Mouse (Mus musculus) embryo, embryonic 9.5 days (tissue): ENCODE data around the gene Brd2.

Experiments
- DNase-seq: peaks from one replicate; pipeline ENCODE4 v3.0.0-alpha.2; 2017; ENCODE audit errors: extremely low spot score

Gene Brd2

DNA sequence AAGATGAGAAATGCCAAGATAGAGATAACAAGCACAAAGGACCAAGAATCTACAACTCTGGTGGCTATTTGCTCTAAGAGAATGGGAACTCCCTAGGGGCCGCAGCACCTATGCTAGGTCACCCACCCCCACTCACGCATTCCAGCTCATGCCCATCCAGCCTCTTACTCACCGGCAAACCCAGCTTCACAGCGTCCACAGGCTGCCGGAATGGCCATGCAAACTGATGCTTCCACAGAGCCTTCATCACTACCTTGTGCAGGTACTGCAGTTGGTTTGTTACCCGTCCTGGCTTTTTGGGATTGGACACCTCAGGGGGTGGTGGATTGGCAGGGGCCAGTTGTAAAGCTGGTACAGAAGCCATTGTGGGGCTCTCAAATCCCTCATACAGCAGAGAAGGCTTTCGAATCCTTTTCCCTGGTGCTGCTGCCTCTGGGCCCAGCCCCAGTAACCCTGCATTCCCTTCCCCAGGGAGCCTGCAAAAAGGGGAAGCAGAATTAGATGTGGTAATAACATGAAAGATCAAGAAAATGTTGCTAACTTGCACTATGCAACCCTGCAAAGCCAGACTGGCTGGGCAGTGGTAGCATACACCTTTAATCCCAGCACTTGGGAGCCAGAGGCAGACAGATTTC, 5.6 kb downstream of the Brd2 start:
- DNase-seq: no peak

DNA sequence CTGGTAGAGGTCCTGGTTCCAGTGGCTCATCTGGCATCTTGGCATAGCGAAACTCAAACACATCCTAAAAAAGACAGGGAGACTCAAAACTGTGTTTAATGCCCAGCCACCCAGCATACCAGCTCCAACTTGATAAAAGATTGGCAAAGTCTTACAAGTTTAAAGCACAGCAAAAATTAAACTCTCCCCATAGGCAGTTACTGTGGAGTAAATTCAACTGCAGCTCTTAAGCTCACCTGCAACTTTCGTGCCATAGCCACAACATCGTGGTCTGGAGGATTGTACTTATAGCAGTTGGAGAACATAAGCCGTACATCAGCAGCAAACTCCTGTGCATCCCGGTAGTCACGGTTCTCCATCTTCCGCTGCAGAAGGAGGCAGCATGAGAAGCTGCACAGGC, 8.3 kb downstream of the Brd2 start:
- DNase-seq: no peak

- no peak for DNase-seq
Measured at GRCm38 (mm10) chr17:34110309-34110708, 12.1 kb downstream of the Brd2 start.

DNA sequence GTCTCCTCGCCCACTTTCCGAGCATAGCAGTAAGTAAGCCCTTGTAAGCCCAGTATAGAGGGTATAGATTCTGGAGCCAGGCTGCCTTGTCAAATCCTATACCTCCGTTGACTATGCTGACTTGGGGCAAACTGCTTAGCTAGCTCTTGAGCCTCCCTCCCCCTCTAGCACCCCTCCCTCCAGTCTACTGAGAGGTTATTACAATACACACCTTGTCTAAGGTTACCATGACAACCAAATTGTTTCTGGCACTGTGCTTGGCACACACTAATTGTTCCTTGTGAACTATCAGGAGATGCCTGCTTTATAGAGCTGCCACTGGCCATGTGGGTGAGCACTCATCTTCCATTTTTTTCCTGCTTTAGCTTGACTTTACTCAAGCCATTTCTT, 12.6 kb downstream of the Brd2 start:
- DNase-seq: no peak

- DNase-seq: no peak
Measured at GRCm38 (mm10) chr17:34109038-34109805, 13.2 kb downstream of the Brd2 start.

- no peak for DNase-seq
Measured at GRCm38 (mm10) chr17:34108460-34108859, 14.0 kb downstream of the Brd2 start.

GRCm38 (mm10) chr17:34107109-34107867, 15.1 kb downstream of the Brd2 start:
- DNase-seq: no peak

DNA sequence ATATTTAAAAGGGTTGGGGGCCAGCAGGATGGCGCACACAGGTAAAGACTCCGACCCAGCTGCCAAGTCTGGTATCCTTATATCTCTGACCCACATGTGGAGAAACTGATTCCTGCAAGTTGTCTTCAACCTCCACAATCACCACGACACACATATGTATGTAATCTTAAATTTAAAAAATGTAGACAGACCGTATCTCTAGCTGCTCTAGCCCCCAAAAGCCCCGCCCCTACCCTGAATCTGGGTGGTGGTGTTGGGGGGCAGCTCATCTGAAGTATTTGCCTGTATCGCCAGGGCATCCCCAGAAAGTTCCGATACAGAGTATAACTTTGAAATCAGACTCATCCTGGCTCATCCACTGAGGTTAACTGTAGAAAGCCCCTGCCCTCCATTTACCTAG, 15.9 kb downstream of the Brd2 start:
- no peak for DNase-seq

DNA sequence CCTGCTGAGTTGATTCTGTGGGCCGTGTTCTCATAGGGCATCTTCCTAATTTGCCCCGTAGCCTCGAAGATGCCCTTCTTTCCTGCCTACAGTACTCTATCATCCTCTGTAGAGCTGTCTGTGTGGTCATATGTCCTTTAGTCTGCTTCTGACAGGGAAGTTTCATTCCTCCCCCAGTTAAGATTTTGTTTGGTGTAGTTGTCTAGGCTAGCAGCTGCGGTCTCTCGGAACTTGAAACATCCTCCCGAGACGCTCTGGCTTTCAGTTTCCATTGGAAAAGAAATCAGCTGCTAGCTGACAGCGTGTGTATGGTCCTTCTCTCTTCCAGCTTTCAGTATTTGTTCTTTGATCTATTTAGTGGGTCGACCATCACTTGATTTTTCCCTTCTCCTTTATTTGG, 17.6 kb downstream of the Brd2 start:
- no peak for DNase-seq

DNA sequence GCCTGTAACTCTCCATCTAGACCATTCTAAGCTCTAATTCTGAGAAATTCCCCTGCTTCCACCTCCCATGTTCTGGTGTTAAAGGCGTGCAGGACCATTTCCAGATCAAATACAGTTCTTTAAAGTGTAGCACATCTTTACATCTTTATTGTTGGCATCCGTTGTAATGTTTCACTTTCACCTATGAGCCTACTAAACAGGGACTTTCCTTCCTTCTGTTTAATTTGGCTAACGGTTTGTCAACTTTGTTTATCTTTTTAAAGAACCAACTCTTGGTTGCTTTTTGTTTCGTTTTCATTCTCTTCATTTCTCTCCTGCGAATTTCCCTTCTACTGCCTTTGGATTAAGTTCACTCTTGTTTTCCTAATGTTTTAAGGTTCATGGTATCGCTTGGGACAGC, 19.6 kb downstream of the Brd2 start:
- DNase-seq: no peak

DNA sequence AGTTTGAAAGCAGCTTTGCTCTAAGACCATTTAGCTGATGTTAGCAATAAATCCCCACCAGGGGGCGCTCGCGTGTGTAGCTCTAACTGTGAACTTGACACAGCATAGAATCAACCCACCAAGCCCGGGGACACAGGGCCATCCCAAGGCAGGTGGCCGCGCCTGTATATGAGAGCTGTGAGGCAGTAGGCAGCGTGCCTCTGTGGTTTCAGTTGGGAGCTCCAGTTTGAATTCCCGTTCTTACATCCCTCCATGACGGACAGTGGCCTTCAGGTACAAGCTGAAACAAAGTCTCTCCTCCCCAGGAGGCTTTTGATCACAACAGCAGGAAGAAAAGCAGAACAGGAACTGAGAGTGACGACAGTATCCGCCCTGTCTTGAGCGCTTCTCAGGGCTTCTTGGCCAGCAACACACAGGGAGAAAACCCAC, 20.8 kb downstream of the Brd2 start:
- DNase-seq: peak; percentile 83

GRCm38 (mm10) chr17:34101185-34101584, 21.2 kb downstream of the Brd2 start:
- no peak for DNase-seq

DNA sequence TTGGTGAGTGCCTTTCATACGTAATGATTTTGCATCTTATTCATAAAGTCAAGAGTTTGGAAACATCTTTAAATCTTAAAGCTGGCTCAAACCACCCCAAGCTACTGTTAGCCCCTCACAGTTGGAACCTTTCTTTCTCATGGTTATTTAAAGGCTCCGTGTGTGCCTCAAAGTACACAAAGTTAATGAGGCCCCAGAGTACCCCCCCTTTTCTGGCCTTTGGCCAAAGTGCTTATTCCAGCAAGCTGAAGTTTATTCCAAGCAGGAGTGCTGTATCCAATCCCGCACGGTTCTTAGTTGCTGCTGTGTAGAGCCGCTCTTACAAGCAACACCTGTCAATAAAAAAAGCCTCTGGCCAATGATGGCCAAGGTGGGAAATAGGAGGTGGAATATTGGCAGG, 22.9 kb downstream of the Brd2 start:
- no peak for DNase-seq

DNA sequence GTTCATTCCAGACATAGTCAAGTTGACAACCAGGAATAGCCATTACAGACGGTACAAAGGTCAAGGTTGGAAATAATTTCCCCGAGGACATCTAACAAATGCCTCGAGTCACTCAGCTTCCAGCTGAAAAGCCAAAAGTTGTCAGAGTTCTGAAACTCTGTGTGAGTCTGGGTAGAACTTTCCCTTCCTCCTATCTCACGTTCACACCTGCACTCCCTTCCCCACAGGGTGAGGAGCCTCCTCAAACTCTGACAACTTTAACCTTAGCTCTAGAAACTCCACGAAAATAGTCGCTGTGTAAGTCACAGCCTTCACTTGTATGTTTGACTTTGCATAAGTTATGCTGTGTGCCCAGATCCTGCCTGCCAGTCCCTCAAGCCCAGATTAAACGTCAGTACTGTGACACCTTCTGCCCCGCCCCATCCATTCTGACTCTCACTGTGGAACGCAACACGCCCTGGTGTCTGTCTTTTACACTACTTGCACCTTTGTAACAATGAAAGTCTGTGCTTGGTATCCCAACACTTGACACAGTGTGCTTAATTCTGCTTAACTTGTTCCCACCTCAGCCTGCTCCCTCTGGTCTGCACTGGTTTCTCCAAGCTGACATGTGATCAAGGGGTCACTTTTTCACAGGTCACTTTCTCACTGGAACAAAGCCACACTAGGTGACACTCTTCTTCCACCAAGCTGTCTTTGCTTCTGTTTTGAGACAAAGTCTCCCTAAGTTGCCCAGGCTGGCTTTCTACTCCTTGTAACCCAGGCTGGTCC, 23.5 kb downstream of the Brd2 start:
- no peak for DNase-seq

- DNase-seq: no peak
Measured at GRCm38 (mm10) chr17:34097272-34097671, 25.2 kb downstream of the Brd2 start.

GRCm38 (mm10) chr17:34096497-34097010, 25.9 kb downstream of the Brd2 start:
- DNase-seq: no peak

DNA sequence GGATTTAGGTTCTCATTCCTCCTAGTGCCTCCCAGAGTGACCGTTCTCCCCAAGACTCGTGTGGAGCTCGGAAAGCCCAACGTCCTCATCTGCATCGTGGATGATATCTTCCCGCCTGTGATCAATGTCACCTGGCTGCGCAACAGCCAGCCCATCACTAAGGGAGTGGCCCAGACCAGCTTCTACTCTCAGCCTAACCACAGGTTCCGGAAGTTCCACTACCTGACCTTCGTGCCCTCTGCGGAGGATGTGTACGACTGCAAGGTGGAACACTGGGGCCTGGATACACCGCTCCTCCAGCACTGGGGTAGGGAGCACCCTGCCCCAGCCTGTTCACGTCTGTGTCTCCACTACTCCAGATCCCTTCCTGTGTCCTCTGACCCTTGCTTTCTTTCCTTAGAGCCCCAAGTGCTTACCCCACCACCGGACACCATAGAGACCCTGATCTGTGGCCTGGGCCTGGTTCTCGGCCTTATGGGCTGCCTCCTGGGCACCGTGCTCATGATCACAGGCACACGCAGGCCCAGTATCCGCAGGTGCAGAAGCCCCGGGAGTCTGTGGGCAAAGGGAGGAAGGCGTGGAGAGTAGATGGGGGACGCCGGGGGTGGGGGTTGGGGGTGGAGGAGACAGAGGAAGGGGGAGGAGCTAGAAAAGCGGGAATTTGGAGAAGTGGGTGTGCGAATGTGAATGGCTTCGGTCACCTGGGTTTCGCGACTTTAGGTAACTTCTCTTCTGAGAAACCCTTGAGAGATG, 28.0 kb downstream of the Brd2 start:
- no peak for DNase-seq

- peak; percentile 80 for DNase-seq
Measured at GRCm38 (mm10) chr17:34093199-34093874, 29.1 kb downstream of the Brd2 start.

DNA sequence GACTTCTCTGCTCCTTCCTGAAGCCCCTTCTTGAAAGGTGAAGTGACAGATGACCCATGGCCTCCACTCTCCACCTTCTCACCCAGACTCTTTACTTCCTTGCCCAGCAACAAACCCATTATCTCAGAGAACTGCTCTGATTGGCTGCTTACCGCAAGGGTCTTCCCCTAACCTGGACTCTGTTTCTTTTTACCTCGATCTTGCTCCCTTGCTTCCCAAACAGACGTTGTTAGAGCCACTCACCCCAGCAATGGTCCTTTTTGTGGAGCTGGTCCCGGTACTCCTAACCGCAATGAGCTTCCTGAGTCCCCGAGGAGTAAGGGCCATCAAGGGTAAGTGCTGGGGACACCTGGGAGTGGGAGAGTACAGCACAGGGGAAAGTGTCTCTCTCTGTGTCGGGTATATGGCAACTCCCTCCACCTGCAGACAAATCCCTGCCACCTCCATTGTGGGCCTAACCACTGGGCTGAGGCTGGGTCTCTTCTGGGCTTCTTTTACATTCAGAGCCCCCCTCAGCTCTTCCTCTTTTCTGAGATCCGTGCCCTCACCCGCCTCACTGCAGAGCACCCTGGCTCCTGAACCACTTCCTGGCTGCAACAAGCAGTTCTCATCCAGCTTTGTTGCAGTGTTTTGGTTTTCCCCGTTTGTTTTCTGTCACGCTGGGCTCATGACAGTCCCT, 30.1 kb downstream of the Brd2 start, which contains the start of gene H2-Oa:
H2-Oa (plus strand) TSS at position 144 of the 679 bp plus-strand sequence.
- no peak for DNase-seq

DNA sequence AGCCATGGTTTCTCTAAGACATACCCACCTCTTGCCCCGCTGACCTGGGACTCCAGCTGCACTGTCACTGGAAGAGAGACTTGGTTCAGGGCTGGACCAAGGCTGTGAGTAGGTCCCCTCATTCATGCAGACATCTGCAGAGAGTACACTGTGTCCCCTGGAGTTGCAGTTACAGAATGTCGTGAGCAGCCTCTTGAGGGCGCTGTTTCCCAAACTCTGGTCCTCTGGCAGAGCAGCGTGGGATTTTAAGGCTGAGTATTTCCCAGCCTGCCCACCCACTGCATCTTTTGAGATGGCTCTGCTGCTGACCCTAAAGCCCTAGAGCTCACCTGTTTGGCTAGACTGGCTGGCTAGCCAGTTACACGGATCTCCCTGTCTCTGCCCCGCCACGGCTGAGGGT, 31.5 kb downstream of the Brd2 start:
- no peak for DNase-seq
